Mouse (Mus musculus) intestine, embryonic 15.5 days (tissue): ENCODE data around the gene E130114P18Rik. TPM values are rescaled to one million over a fixed set of nuclear protein-coding genes. Genes with fewer than 3 reads are reported as not detected.
A peak's percentile ranks its signal among the peaks of the same experiment; 100 is the strongest.

Source experiments
- ATAC-seq: fragments of 200-750 bp; cut with Nextera tagmentation; 2 replicates; pipeline ENCODE4 v1.8.0; 2017; ENCODE audit warnings: moderate TSS enrichment, moderate library complexity
- H3K27ac ChIP-seq: fragments of 300-500 bp; sonication (generic); 2 replicates; pipeline ENCODE4 v1.5.1; 2015; ENCODE audit warnings: mild to moderate bottlenecking, inconsistent platforms
- H3K27me3 ChIP-seq: fragments of 300-500 bp; sonication (generic); replicated peaks from 2 replicates; pipeline ENCODE4 v1.6.1; 2015; ENCODE audit warnings: inconsistent platforms
- H3K36me3 ChIP-seq: fragments of 300-500 bp; sonication (generic); 2 replicates; pipeline ENCODE4 v1.6.1; 2015; ENCODE audit warnings: inconsistent platforms
- H3K4me1 ChIP-seq: fragments of 300-500 bp; sonication (generic); replicated peaks from 2 replicates; pipeline ENCODE4 v1.6.1; 2015; ENCODE audit warnings: inconsistent platforms
- H3K4me2 ChIP-seq: fragments of 300-500 bp; sonication (generic); replicated peaks from 2 replicates; pipeline ENCODE4 v1.6.1; 2015; ENCODE audit warnings: mild to moderate bottlenecking, inconsistent platforms
- H3K4me3 ChIP-seq: fragments of 300-500 bp; sonication (generic); replicated peaks from 2 replicates; pipeline ENCODE4 v1.5.1; 2015; ENCODE audit warnings: inconsistent platforms
- H3K9ac ChIP-seq: fragments of 300-500 bp; sonication (generic); 2 replicates; pipeline ENCODE4 v1.6.1; 2015; ENCODE audit warnings: inconsistent platforms
- H3K9me3 ChIP-seq: fragments of 300-500 bp; sonication (generic); 2 replicates; pipeline ENCODE4 v1.6.1; 2016; ENCODE audit warnings: inconsistent platforms
- WGBS: fragments of 180-500 bp; shearing (Covaris S2); methylation state at CpG from one replicate; pipeline ENCODE4 v1.1.7; 2015; 5-methylcytosine and 5-hydroxymethylcytosine counted together
- polyA plus RNA-seq: library from polyadenylated mRNA; unstranded; fragments of >200 nt; fragmentation: Nextera tagmentation; extraction: Ambion mirVana; gene quantifications from 2 replicates; pipeline ENCODE4 v1.2.1, GENCODE M21; 2015

The E130114P18Rik gene
- polyA plus RNA-seq, 1 experiment from 2014 or later = 3.9 TPM

DNA sequence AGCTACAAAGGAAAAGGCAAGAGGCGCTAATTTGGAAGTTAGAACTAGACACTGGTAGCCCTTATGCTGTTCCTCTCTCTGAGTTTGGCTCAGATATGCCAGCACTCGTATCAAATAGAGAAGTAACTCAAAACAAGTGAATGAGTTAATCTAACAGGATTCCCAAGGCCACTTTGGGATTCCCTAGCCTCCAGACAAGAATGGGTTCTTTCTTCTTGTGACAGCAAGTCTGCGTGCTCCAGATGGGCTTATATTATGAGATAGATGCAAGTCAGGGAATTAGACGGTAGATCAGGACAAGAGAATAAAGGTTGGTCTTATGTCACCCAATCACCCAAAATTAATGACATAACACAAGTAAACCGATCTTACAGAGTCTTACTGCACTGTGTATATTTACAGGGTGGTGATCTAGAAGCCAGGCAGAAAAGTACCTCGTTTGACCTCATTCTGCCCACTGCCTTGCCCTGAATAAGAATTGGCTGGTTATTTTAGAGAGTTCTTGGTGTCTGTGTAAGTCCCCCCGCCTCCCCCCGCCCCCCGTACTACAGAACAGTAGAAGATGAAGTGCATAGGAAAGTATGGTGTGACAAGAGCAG is 190.4 kb downstream of the E130114P18Rik start:
- no peaks in the 10 kb centered on the region for H3K9me3 ChIP-seq
- WGBS = 87% methylated on average over 9 of the region's 9 CpGs
- H3K4me2 ChIP-seq = no peak overlapping the region
- H3K9ac ChIP-seq = no peak overlapping the region
- no peaks in the 10 kb centered on the region for H3K4me1 ChIP-seq
- no peak overlapping the region for H3K4me3 ChIP-seq
- no peaks in the 10 kb centered on the region for H3K27me3 ChIP-seq
- no peaks in the 10 kb centered on the region for H3K36me3 ChIP-seq
- no peak overlapping the region for H3K27ac ChIP-seq
- ATAC-seq = no peak

- 83% methylated on average over 7 of the region's 7 CpGs for WGBS
- no peak overlapping the region for H3K4me3 ChIP-seq
- H3K27me3 ChIP-seq = no peaks in the 10 kb centered on the region
- no peaks in the 10 kb centered on the region for H3K9me3 ChIP-seq
- H3K36me3 ChIP-seq = no peaks in the 10 kb centered on the region
- ATAC-seq = no peak
- H3K4me2 ChIP-seq = no peak overlapping the region
- H3K27ac ChIP-seq = no peak overlapping the region
- no peak overlapping the region for H3K9ac ChIP-seq
- no peaks in the 10 kb centered on the region for H3K4me1 ChIP-seq
Measured at GRCm38 (mm10) chr4:97585170-97585569, 192.7 kb downstream of the E130114P18Rik start.

GRCm38 (mm10) chr4:97584445-97585130 is 193.3 kb downstream of the E130114P18Rik start:
- H3K4me3 ChIP-seq = no peak overlapping the region
- no peak overlapping the region for H3K4me2 ChIP-seq
- ATAC-seq = no peak
- H3K9me3 ChIP-seq = no peaks in the 10 kb centered on the region
- WGBS = 54% methylated on average over 9 of the region's 9 CpGs
- no peaks in the 10 kb centered on the region for H3K27me3 ChIP-seq
- no peak overlapping the region for H3K9ac ChIP-seq
- no peaks in the 10 kb centered on the region for H3K4me1 ChIP-seq
- no peak overlapping the region for H3K27ac ChIP-seq
- no peaks in the 10 kb centered on the region for H3K36me3 ChIP-seq

GRCm38 (mm10) chr4:97582796-97583430 is 195.0 kb downstream of the E130114P18Rik start:
- ATAC-seq = no peak
- 0 out of 2 replicates have a peak overlapping the region, but pooled peaks have one; percentile 7 for H3K4me2 ChIP-seq
- no peaks in the 10 kb centered on the region for H3K36me3 ChIP-seq
- H3K9me3 ChIP-seq = no peaks in the 10 kb centered on the region
- no peaks in the 10 kb centered on the region for H3K27me3 ChIP-seq
- H3K27ac ChIP-seq = no peak overlapping the region
- no peak overlapping the region for H3K4me3 ChIP-seq
- WGBS = 68% methylated on average over 15 of the region's 15 CpGs
- H3K9ac ChIP-seq = no peak overlapping the region
- H3K4me1 ChIP-seq = no peaks in the 10 kb centered on the region

- H3K4me2 ChIP-seq = no peak overlapping the region
- no peaks in the 10 kb centered on the region for H3K4me1 ChIP-seq
- no peak overlapping the region for H3K4me3 ChIP-seq
- no peak overlapping the region for H3K9ac ChIP-seq
- 79% methylated on average over 3 of the region's 3 CpGs for WGBS
- H3K36me3 ChIP-seq = no peaks in the 10 kb centered on the region
- no peak overlapping the region for H3K27ac ChIP-seq
- H3K27me3 ChIP-seq = no peaks in the 10 kb centered on the region
- ATAC-seq = no peak
- no peaks in the 10 kb centered on the region for H3K9me3 ChIP-seq
Measured at GRCm38 (mm10) chr4:97582064-97582415, 195.8 kb downstream of the E130114P18Rik start.

DNA sequence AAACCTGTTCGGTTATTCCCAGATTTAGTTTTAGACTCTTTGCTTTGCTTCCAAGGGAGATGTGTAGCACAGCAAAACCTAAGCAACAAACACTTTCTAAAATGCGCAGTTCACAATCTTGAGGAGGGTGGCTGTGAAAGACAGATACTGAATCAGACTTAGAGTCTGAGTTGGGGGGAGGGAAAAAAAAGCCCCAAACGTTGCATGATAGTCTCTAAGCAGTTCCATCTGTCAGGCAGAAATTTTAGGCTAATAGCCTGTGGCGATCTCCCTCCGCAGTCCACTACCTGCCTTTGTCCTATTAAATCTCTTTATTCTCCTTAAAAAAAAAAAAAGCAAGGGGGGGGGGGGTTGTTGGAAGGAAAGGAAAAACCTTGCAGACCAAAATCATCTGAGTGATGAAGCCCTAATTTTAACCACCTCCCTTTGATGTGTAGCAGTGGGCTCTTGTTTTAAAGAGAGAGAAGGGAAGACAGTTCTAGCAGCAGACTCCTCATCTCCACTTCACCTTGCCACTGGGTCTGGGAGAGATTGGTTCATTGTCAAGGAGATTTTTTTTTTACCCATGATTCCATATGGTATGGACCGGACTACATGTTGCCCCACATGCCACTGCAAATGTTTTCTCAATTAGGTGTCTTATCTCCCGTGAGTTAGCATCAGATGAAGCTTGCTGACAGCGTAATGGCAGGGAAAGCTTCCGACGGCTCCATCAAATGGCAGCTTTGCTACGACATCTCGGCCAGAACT is 196.4 kb downstream of the E130114P18Rik start:
- H3K4me1 ChIP-seq = no peaks in the 10 kb centered on the region
- 77% methylated on average over 12 of the region's 12 CpGs for WGBS

GRCm38 (mm10) chr4:97580906-97581305 is 197.0 kb downstream of the E130114P18Rik start:
- H3K36me3 ChIP-seq = no peaks in the 10 kb centered on the region
- no peak overlapping the region for H3K27ac ChIP-seq
- no peak overlapping the region for H3K4me3 ChIP-seq
- 96% methylated on average over 7 of the region's 7 CpGs for WGBS
- no peak for ATAC-seq
- H3K27me3 ChIP-seq = no peaks in the 10 kb centered on the region
- no peak overlapping the region for H3K9ac ChIP-seq
- H3K4me2 ChIP-seq = no peak overlapping the region
- no peaks in the 10 kb centered on the region for H3K9me3 ChIP-seq
- no peaks in the 10 kb centered on the region for H3K4me1 ChIP-seq

More for the DNA sequence above, 196.4 kb downstream of the E130114P18Rik start:
- Histone ChIP-seq H3K9me3 (no peaks in the 10 kb centered on the region), H3K36me3 (no peaks in the 10 kb centered on the region), H3K4me3 (no peak overlapping the region), H3K4me2 (no peak overlapping the region), H3K27ac (no peak overlapping the region), H3K9ac (no peak overlapping the region), H3K27me3 (no peaks in the 10 kb centered on the region)
- ATAC-seq = no peak

DNA sequence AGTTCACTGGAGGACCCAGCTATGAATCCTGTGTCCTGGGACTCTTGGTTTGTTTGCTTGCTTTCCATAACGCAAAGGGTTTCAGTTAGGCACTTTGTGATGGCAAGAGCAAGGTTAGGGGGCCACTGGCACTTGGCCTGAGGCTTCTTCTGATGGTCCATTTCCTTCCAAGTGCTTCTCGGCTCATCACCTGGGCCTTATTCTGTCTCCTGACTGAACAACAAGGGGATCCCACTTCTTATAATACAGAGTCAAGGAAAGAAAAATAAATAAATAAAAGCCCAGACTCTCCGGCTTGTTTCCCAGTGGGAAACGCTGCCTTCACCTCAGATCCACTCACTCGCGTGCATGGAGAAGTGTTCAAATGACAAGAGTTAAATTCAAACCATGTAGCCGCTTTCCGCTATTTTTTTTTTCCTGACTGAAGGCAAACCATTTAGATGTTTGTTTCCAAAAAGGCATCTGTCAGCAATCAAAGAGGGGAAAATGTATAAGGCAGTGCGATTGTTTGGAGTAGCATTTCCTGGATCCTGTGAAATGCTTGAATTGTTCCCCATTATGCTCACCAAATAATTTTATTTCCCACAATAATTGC is 199.2 kb downstream of the E130114P18Rik start:
- no peaks in the 10 kb centered on the region for H3K27me3 ChIP-seq
- H3K9me3 ChIP-seq = no peaks in the 10 kb centered on the region
- no peak for ATAC-seq
- no peak overlapping the region for H3K27ac ChIP-seq
- no peaks in the 10 kb centered on the region for H3K36me3 ChIP-seq
- no peak overlapping the region for H3K4me2 ChIP-seq
- no peaks in the 10 kb centered on the region for H3K4me1 ChIP-seq
- H3K9ac ChIP-seq = no peak overlapping the region
- 75% methylated on average over 9 of the region's 9 CpGs for WGBS
- H3K4me3 ChIP-seq = no peak overlapping the region

DNA sequence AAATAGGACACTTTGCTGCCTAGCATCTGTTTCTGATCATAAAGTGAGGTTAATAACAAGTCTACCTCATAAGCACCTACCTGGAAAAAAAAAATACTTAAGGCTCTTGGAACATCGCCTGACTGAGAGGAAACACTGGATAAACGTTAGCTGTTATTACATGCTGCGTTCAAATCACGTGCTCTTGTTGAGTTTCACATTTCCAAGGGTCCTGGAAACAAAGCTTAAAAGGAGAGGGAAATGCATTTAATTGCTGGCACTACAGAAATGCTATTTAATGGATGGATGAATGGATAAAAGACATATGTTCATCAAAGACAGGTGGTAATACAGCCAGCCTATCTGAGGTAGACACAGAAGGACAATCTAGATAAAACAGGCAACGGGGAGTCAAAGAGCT is 200.4 kb downstream of the E130114P18Rik start:
- H3K27ac ChIP-seq = no peak overlapping the region
- no peaks in the 10 kb centered on the region for H3K36me3 ChIP-seq
- H3K4me1 ChIP-seq = no peaks in the 10 kb centered on the region
- 75% methylated on average over 5 of the region's 5 CpGs for WGBS
- H3K9ac ChIP-seq = no peak overlapping the region
- no peaks in the 10 kb centered on the region for H3K9me3 ChIP-seq
- H3K27me3 ChIP-seq = no peaks in the 10 kb centered on the region
- H3K4me3 ChIP-seq = no peak overlapping the region
- ATAC-seq = no peak
- no peak overlapping the region for H3K4me2 ChIP-seq

- Histone ChIP-seq H3K4me2 (no peak overlapping the region), H3K9me3 (no peaks in the 10 kb centered on the region), H3K4me3 (no peak overlapping the region), H3K9ac (no peak overlapping the region), H3K27ac (no peak overlapping the region), H3K4me1 (no peaks in the 10 kb centered on the region), H3K36me3 (no peaks in the 10 kb centered on the region), H3K27me3 (no peaks in the 10 kb centered on the region)
- ATAC-seq = no peak
- whole genome bisulfite sequencing = 22% methylated on average over 5 of the region's 5 CpGs
Measured at GRCm38 (mm10) chr4:97575447-97575846, 202.4 kb downstream of the E130114P18Rik start.

- Histone ChIP-seq H3K9ac (no peak overlapping the region), H3K9me3 (no peaks in the 10 kb centered on the region), H3K4me1 (no peaks in the 10 kb centered on the region), H3K4me2 (no peak overlapping the region), H3K4me3 (no peak overlapping the region), H3K36me3 (no peaks in the 10 kb centered on the region), H3K27me3 (no peaks in the 10 kb centered on the region), H3K27ac (no peak overlapping the region)
- 78% methylated on average over 3 of the region's 3 CpGs for WGBS
- ATAC-seq = no peak
Measured at GRCm38 (mm10) chr4:97569320-97569719, 208.6 kb downstream of the E130114P18Rik start.

GRCm38 (mm10) chr4:97564656-97565055 is 213.2 kb downstream of the E130114P18Rik start:
- Histone ChIP-seq H3K4me2 (no peak overlapping the region), H3K27ac (no peak overlapping the region), H3K4me1 (no peaks in the 10 kb centered on the region), H3K9me3 (no peaks in the 10 kb centered on the region), H3K9ac (no peak overlapping the region), H3K36me3 (no peaks in the 10 kb centered on the region), H3K4me3 (no peak overlapping the region), H3K27me3 (no peaks in the 10 kb centered on the region)
- ATAC-seq = no peak
- 41% methylated on average over 4 of the region's 4 CpGs for WGBS
